Mouse (Mus musculus) ES-E14 (cell line): ENCODE results near the gene Rhoq. TPM values are rescaled to one million over a fixed set of nuclear protein-coding genes. Genes with fewer than 3 reads are reported as not detected.

Experiments
- DNase-seq: peaks from one replicate; pipeline ENCODE4 v3.0.0-alpha.2; 2013; ENCODE audit warnings: low read depth, low spot score
- H3K27ac ChIP-seq: 2 replicates; pipeline ENCODE4 v1.5.1; 2012; ENCODE audit warnings: low read depth, mild to moderate bottlenecking, low read length, moderate library complexity, mixed read lengths; ENCODE audit not compliant: poor library complexity, insufficient read depth, severe bottlenecking
- H3K36me3 ChIP-seq: 2 replicates; pipeline ENCODE4 v1.6.1; 2012; ENCODE audit warnings: mild to moderate bottlenecking, low read length, moderate library complexity, mixed read lengths; ENCODE audit not compliant: control insufficient read depth, poor library complexity, insufficient read depth, severe bottlenecking
- H3K4me1 ChIP-seq, 2 experiments: fragments of 150-350 bp in 1 of 2; sonication (generic) in 1 of 2; 2 replicates each; pipeline ENCODE4 v1.6.1; 2012; ENCODE audit warnings: low read length in 2 of 2, mild to moderate bottlenecking in 1 of 2, mixed read lengths in 1 of 2; ENCODE audit not compliant: control insufficient read depth in 2 of 2, insufficient read depth in 2 of 2, poor library complexity in 1 of 2
- H3K4me3 ChIP-seq, 2 experiments: fragments of 150-350 bp in 1 of 2; sonication (generic) in 1 of 2; 2 replicates each; pipeline ENCODE4 v1.5.1; 2012; ENCODE audit warnings: low read length in 2 of 2, low read depth in 1 of 2, mild to moderate bottlenecking in 1 of 2, mixed read lengths in 1 of 2; ENCODE audit not compliant: insufficient read depth in 1 of 2, poor library complexity in 1 of 2, severe bottlenecking in 1 of 2
- H3K9ac ChIP-seq: 2 replicates; pipeline ENCODE4 v1.6.1; 2012; ENCODE audit warnings: low read depth, mild to moderate bottlenecking, low read length, mixed read lengths; ENCODE audit not compliant: poor library complexity, insufficient read depth, severe bottlenecking
- H3K9me3 ChIP-seq: fragments of 150-350 bp; sonication (generic); 2 replicates; pipeline ENCODE4 v1.6.1; 2012; ENCODE audit warnings: low read depth, mild to moderate bottlenecking, low read length; ENCODE audit not compliant: control insufficient read depth, insufficient read depth
- CHD2 ChIP-seq: IDR thresholded peaks from 2 replicates; pipeline ENCODE4 v1.6.1; 2014; ENCODE audit warnings: mild to moderate bottlenecking, low read depth, low read length, inconsistent platforms
- HCFC1 ChIP-seq: IDR thresholded peaks from 2 replicates; pipeline ENCODE4 v1.6.1; 2012; ENCODE audit warnings: low read length, inconsistent platforms, borderline replicate concordance; ENCODE audit not compliant: insufficient read depth
- MAFK ChIP-seq: IDR thresholded peaks from 2 replicates; pipeline ENCODE4 v1.6.1; 2014; ENCODE audit warnings: mild to moderate bottlenecking, low read depth, low read length, inconsistent platforms; ENCODE audit not compliant: insufficient read depth
- ZC3H11A ChIP-seq: IDR thresholded peaks from 2 replicates; pipeline ENCODE4 v1.6.1; 2012; ENCODE audit warnings: low read depth, mild to moderate bottlenecking, inconsistent platforms, low read length, borderline replicate concordance
- ZNF384 ChIP-seq: IDR thresholded peaks from 2 replicates; pipeline ENCODE4 v1.6.1; 2012; ENCODE audit warnings: low read depth, low read length, inconsistent platforms
- in situ Hi-C, 2 experiments: fragments of 600-800 bp; cut with MboI; formaldehyde crosslinking; loops; one replicate each; pipeline ENCODE4 v1.15.1; 2025; ENCODE audit warnings: low sequenced_read_pairs in 2 of 2, inconsistent platforms in 1 of 2; ENCODE audit not compliant: unreplicated experiment in 2 of 2
- total RNA-seq: library from RNA; depleted of rRNA; stranded (reverse); fragments of 300-350 nt; gene quantifications from 2 replicates; pipeline ENCODE4 v1.2.3, GENCODE M21; 2012

The Rhoq gene
- total RNA-seq, 1 experiment = 5.9 TPM

DNA sequence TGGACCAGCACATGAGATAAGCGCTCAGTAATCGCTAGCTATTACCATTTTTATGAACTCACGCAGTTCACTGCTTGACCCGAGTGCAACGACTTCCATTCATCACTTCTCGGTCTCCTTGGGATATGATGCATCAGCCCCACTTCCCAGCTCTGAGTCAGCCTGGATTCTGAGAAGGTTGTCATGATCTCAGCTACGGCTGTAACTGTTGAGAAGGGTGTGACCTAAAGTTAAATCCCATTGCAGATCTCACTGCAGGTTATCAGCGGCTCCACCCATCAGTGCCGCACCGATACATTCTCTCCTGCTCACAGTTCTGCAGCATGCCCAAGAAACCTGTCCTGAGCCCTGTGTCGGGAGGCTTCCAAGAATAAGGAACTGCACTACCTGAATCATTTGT lies 43.2 kb upstream of the Rhoq start:
- in situ Hi-C loops = loop anchor here (5.0 to 25.0 kb wide), 3 partner anchors 125 to 333 kb away; no protein-coding TSS in a partner anchor
- no peak for DNase-seq
- TF ChIP-seq ZC3H11A (no peak), CHD2 (no peak), HCFC1 (no peak), MAFK (no peak), ZNF384 (no peak)
- no peak overlapping the region for H3K9ac ChIP-seq
- no peaks in the 10 kb centered on the region for H3K9me3 ChIP-seq
- no peak overlapping the region for H3K4me3 ChIP-seq
- no peaks in the 10 kb centered on the region for H3K36me3 ChIP-seq
- no peak overlapping the region for H3K27ac ChIP-seq
- no peaks in the 10 kb centered on the region for H3K4me1 ChIP-seq

DNA sequence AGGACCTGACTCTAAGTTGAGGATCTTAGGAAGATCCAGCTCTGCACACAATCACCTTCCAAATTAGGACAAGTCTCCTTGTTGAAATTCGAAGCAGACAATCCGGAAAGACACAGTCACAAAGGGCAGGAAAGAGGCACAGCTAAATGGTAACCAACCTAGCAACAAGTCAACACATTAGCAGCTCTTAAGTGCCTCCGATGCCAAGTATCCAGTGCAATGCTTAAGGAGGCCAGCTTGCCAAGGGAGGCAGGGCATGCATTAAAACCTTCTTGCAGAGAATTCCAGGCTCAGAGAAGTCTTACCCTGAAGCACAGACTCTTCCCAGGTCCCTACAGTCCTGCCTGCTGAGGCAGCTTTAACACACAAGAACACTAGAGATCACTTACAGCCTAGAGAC lies 38.2 kb upstream of the Rhoq start:
- Histone ChIP-seq H3K4me3 (no peak overlapping the region), H3K36me3 (no peaks in the 10 kb centered on the region), H3K4me1 (no peaks in the 10 kb centered on the region; a peak in 1 of 4 replicates), H3K27ac (no peak overlapping the region), H3K9ac (no peak overlapping the region), H3K9me3 (no peaks in the 10 kb centered on the region)
- no peak for DNase-seq
- TF ChIP-seq MAFK = no peak
- no peak for TF ChIP-seq CHD2
- TF ChIP-seq ZNF384 = no peak
- TF ChIP-seq ZC3H11A = no peak
- TF ChIP-seq HCFC1 = no peak
- in situ Hi-C loops = loop anchor here in 1 of 2 experiments (25.0 kb wide), 1 partner anchor 313 kb away; no protein-coding TSS in a partner anchor

DNA sequence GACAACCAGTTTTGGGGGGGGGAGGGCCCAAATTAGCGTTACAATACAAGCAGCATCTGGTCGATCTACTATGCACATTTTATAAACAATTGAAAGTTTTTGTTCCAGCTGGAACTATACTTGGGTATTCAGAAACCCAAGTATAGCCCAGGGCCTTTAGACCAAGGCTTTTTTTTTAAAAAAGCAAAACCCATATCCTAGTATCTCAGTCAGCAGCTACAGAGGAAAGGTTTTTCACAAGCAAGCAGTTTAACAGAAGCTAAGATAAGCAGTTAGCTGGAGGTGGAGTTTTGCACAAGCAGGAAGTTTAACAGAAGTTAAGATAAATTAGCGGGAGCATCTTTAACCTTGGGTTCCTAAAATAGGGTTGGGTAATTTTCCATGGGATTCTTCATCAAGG lies 36.0 kb upstream of the Rhoq start:
- no peak overlapping the region for H3K4me3 ChIP-seq
- DNase-seq = no peak
- no peak overlapping the region for H3K27ac ChIP-seq
- H3K9me3 ChIP-seq = no peaks in the 10 kb centered on the region
- in situ Hi-C loops = no loop called here
- H3K9ac ChIP-seq = no peak overlapping the region
- TF ChIP-seq HCFC1 = no peak
- TF ChIP-seq ZNF384 = peak; percentile 77
- no peaks in the 10 kb centered on the region for H3K36me3 ChIP-seq
- H3K4me1 ChIP-seq = no peaks in the 10 kb centered on the region; a peak in 1 of 4 replicates

DNA sequence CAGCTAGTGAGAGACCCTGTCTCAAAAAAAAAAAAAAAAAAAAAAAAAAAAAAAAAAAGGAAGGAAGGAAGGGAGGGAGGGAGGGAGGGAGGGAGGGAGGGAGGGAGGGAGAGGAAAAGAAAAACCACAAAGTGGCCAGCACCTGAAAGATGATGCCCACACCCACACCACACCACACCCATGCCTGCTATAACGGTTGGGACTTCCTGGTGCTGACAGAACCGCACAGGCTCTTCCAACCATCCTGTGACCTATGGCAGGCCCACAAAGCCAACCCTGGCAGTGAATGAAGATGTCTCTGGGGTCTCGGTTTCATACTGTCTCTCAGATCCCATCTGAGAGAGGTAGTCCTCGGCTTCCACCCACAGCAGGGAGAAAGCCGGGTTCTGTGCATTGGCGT lies 33.5 kb upstream of the Rhoq start:
- Histone ChIP-seq H3K4me3 (no peak overlapping the region), H3K9me3 (no peaks in the 10 kb centered on the region), H3K4me1 (peaks cover 0 to 7% of the 10 kb centered on the region in 2 experiments; a peak in 1 of 4 replicates), H3K36me3 (no peaks in the 10 kb centered on the region), H3K27ac (no peak overlapping the region), H3K9ac (no peak overlapping the region)
- in situ Hi-C loops = no loop called here
- TF ChIP-seq HCFC1 (no peak), ZC3H11A (no peak), MAFK (no peak), ZNF384 (no peak), CHD2 (no peak)
- DNase-seq = no peak

DNA sequence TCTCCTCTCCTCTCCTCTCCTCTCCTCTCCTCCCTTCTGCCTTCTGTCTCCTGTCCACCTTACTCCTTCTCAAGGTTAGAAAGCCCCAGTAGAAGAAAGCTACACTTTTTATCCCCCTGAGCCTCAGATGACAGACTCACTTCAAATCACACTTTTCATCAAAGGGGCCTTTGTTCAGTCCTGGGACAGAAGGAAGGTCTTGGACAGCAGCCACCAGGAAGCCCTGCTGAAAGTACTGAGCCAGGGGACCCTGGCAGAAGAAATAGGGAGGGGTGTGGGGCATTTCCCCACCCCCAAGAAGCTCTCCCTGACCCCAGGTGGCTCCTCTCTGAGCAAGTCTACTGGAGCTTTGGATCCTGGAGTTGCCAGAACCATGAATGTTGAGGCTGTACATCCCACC lies 32.9 kb upstream of the Rhoq start:
- Histone ChIP-seq H3K4me1 (peaks cover 0 to 7% of the 10 kb centered on the region in 2 experiments; a peak in 1 of 4 replicates), H3K27ac (no peak overlapping the region), H3K4me3 (no peak overlapping the region), H3K9ac (no peak overlapping the region), H3K9me3 (no peaks in the 10 kb centered on the region), H3K36me3 (no peaks in the 10 kb centered on the region)
- no peak for TF ChIP-seq ZC3H11A
- in situ Hi-C loops = no loop called here
- DNase-seq = no peak
